Mouse (Mus musculus) E14TG2a.4 (cell line): ENCODE data around the gene Cldn3.
A peak's percentile ranks its signal among the peaks of the same experiment; 100 is the strongest.

Source experiments
- CTCF ChIP-seq: conservative IDR thresholded peaks from 2 replicates; pipeline ENCODE4 v1.5.1; 2014; ENCODE audit warnings: low read length
- NANOG ChIP-seq: IDR thresholded peaks from 2 replicates; pipeline ENCODE4 v1.6.1; 2014; ENCODE audit warnings: borderline replicate concordance, low read length, mixed read lengths
- POU5F1 ChIP-seq: IDR thresholded peaks from 2 replicates; pipeline ENCODE4 v1.6.1; 2014; ENCODE audit warnings: low read length, borderline replicate concordance

GRCm38 (mm10) chr5:135012671-135013441, 26.8 kb downstream of the Cldn3 start:
- TF ChIP-seq CTCF (peak; percentile 56), POU5F1 (no peak), NANOG (no peak)
